Mouse (Mus musculus) MEL (cell line): ENCODE data around the gene Tal1. TPM values are rescaled to one million over a fixed set of nuclear protein-coding genes. Genes with fewer than 3 reads are reported as not detected.

Experiments used
- DNase-seq: peaks from one replicate; pipeline ENCODE4 v3.0.0; 2011; ENCODE audit warnings: low read depth, low spot score
- H3K27ac ChIP-seq: 2 replicates; pipeline ENCODE4 v1.5.1; 2012; ENCODE audit warnings: low read depth, mild to moderate bottlenecking, control low read depth, low read length, moderate library complexity; ENCODE audit not compliant: control insufficient read depth
- H3K27me3 ChIP-seq, 2 experiments: fragments of 150-350 bp in 1 of 2; sonication (generic) in 1 of 2; 2 replicates each; pipeline ENCODE4 v1.6.1; 2012; ENCODE audit warnings: low read length in 2 of 2, mild to moderate bottlenecking in 2 of 2, improper control_type of control experiment in 1 of 2, moderate library complexity in 1 of 2; ENCODE audit not compliant: insufficient read depth in 2 of 2, control insufficient read depth in 1 of 2
- H3K36me3 ChIP-seq, 2 experiments: 2 replicates each; pipeline ENCODE4 v1.6.1; 2012 to 2014; ENCODE audit warnings: low read length in 2 of 2, improper control_type of control experiment in 1 of 2, inconsistent platforms in 1 of 2, mild to moderate bottlenecking in 1 of 2; ENCODE audit not compliant: insufficient read depth in 2 of 2, control insufficient read depth in 1 of 2
- H3K4me1 ChIP-seq, 2 experiments: fragments of 150-350 bp in 1 of 2; sonication (generic) in 1 of 2; 2 replicates each; pipeline ENCODE4 v1.6.1; 2012; ENCODE audit warnings: low read length in 2 of 2, improper control_type of control experiment in 1 of 2, mild to moderate bottlenecking in 1 of 2; ENCODE audit not compliant: insufficient read depth in 2 of 2, control insufficient read depth in 1 of 2
- H3K4me3 ChIP-seq, 2 experiments: fragments of 150-350 bp in 1 of 2; sonication (generic) in 1 of 2; 2 replicates each; pipeline ENCODE4 v1.5.1; 2012; ENCODE audit warnings: low read depth in 2 of 2, low read length in 2 of 2, mild to moderate bottlenecking in 2 of 2, moderate library complexity in 2 of 2, control low read depth in 1 of 2, improper control_type of control experiment in 1 of 2; ENCODE audit not compliant: control insufficient read depth in 1 of 2, insufficient read depth in 1 of 2
- H3K79me2 ChIP-seq: 2 replicates; pipeline ENCODE4 v1.6.1; 2012; ENCODE audit warnings: mild to moderate bottlenecking, low read length, moderate library complexity; ENCODE audit not compliant: control insufficient read depth, poor library complexity, insufficient read depth
- H3K9ac ChIP-seq: 2 replicates; pipeline ENCODE4 v1.6.1; 2012; ENCODE audit warnings: low read depth, mild to moderate bottlenecking, control low read depth, low read length, moderate library complexity; ENCODE audit not compliant: control insufficient read depth, poor library complexity, severe bottlenecking
- H3K9me3 ChIP-seq: fragments of 150-350 bp; sonication (generic); replicated peaks from 2 replicates; pipeline ENCODE4 v1.6.1; 2012; ENCODE audit warnings: mild to moderate bottlenecking, low read length, improper control_type of control experiment, moderate library complexity; ENCODE audit not compliant: insufficient read depth
- CHD1 ChIP-seq: IDR thresholded peaks from 2 replicates; pipeline ENCODE4 v1.6.1; 2012; ENCODE audit warnings: low read depth, mild to moderate bottlenecking, inconsistent platforms, low read length, improper control_type of control experiment
- ELF1 ChIP-seq: IDR thresholded peaks from 2 replicates; pipeline ENCODE4 v1.6.1; 2014; ENCODE audit warnings: low read depth, mild to moderate bottlenecking, inconsistent platforms, low read length, improper control_type of control experiment, moderate library complexity
- KAT2A ChIP-seq: conservative IDR thresholded peaks from 2 replicates; pipeline ENCODE4 v1.6.1; 2012; ENCODE audit warnings: low read depth, low read length, improper control_type of control experiment, inconsistent platforms
- MYC ChIP-seq: IDR thresholded peaks from 2 replicates; pipeline ENCODE4 v1.6.1; 2011; ENCODE audit warnings: low read depth, mild to moderate bottlenecking, low read length, improper control_type of control experiment, moderate library complexity
- NELFE ChIP-seq: IDR thresholded peaks from 2 replicates; pipeline ENCODE4 v1.6.1; 2011; ENCODE audit warnings: low read depth, low read length, improper control_type of control experiment
- POLR2A ChIP-seq, 2 experiments: IDR thresholded peaks; 2 replicates each; pipeline ENCODE4 v1.6.1; 2011 to 2012; ENCODE audit warnings: low read length in 2 of 2, mild to moderate bottlenecking in 2 of 2, control low read depth in 1 of 2, improper control_type of control experiment in 1 of 2, low read depth in 1 of 2, moderate library complexity in 1 of 2; ENCODE audit not compliant: control insufficient read depth in 1 of 2, insufficient read depth in 1 of 2, poor library complexity in 1 of 2
- RCOR1 ChIP-seq: IDR thresholded peaks from 2 replicates; pipeline ENCODE4 v1.6.1; 2012; ENCODE audit warnings: low read depth, mild to moderate bottlenecking, inconsistent platforms, low read length, improper control_type of control experiment
- SIN3A ChIP-seq: IDR thresholded peaks from 2 replicates; pipeline ENCODE4 v1.6.1; 2012; ENCODE audit warnings: low read length, improper control_type of control experiment, inconsistent platforms
- ZNF384 ChIP-seq: IDR thresholded peaks from 2 replicates; pipeline ENCODE4 v1.6.1; 2012; ENCODE audit warnings: low read depth, mild to moderate bottlenecking, inconsistent platforms, low read length, improper control_type of control experiment
- polyA plus RNA-seq, 2 experiments: library from polyadenylated mRNA; stranded (reverse) in 1 of 2; unstranded in 1 of 2; fragments of >175 nt in 1 of 2; fragments of >200 nt in 1 of 2; gene quantifications; 2 replicates each; pipeline versions ENCODE4 v1.2.1 to v1.2.4; 2012; ENCODE audit warnings: low replicate concordance in 2 of 2, low read depth in 1 of 2; ENCODE audit not compliant: insufficient read length in 2 of 2, insufficient read depth in 1 of 2, missing spikeins in 1 of 2
- total RNA-seq: library from RNA; depleted of rRNA; stranded (reverse); fragments of 300-350 nt; gene quantifications from 2 replicates; pipeline ENCODE4 v1.2.3, GENCODE M21; 2012

The Tal1 gene
- total and polyA plus RNA-seq, 3 experiments, result 34.9 to 48.9 TPM; not detected in 1

- TF ChIP-seq ELF1, result peak; percentile 27; the same call in 1 of the 2 replicates
- peak; percentile 27; the same call in 1 of the 2 replicates for TF ChIP-seq RCOR1
- 0 out of 2 replicates have a peak, but pooled peaks have one; percentile 22 for TF ChIP-seq MYC
- peak; percentile 87 for TF ChIP-seq NELFE
- TF ChIP-seq KAT2A, result peak; percentile 53; the same call in 1 of the 2 replicates
These were observed 871 bp downstream of the Tal1 start (continued) for GRCm38 (mm10) chr4:115056921-115057673.

- Histone ChIP-seq H3K27me3 (no peaks in the 10 kb centered on the region), H3K9ac (peak overlapping the region; percentile 77), H3K9me3 (no peaks in the 10 kb centered on the region), H3K36me3 (peaks cover 0 to 27% of the 10 kb centered on the region in 2 experiments; a peak in 2 of 4 replicates), H3K27ac (peak overlapping the region; percentile 80), H3K79me2 (peaks cover 57% of the 10 kb centered on the region), H3K4me1 (peaks cover 10 to 27% of the 10 kb centered on the region in 2 experiments), H3K4me3 (peak overlapping the region; percentile 73 to 97)
- peak; percentile 72 for DNase-seq
- TF ChIP-seq RCOR1, result no peak
- peak; percentile 94 for TF ChIP-seq ZNF384
- peak; percentile 31 for TF ChIP-seq SIN3A
- peak; percentile 9 to 47; a peak in 2 of 4 replicates for TF ChIP-seq POLR2A (IDR thresholded peaks at IDR 0.05; ENCODE audit: control insufficient read depth in 1 of 2, insufficient read depth in 1 of 2, low read depth in 1 of 2, low read length in 2 of 2, poor library complexity in 1 of 2)
These were observed 1.6 kb downstream of the Tal1 start for GRCm38 (mm10) chr4:115057674-115058316.

- peak overlapping the region; percentile 80 for H3K27ac ChIP-seq
- H3K9ac ChIP-seq, result peak overlapping the region; percentile 77
These were observed 2.1 kb downstream of the Tal1 start for GRCm38 (mm10) chr4:115058317-115058761.

More at GRCm38 (mm10) chr4:115058317-115058761, 2.1 kb downstream of the Tal1 start:
- peak; percentile 79 for DNase-seq
- Histone ChIP-seq H3K27me3 (no peaks in the 10 kb centered on the region), H3K4me3 (peak overlapping the region; percentile 73 to 97), H3K9me3 (no peaks in the 10 kb centered on the region), H3K4me1 (peaks cover 10 to 27% of the 10 kb centered on the region in 2 experiments), H3K79me2 (peaks cover 62% of the 10 kb centered on the region), H3K36me3 (peaks cover 0 to 27% of the 10 kb centered on the region in 2 experiments; a peak in 2 of 4 replicates)
- no peak for TF ChIP-seq CHD1
